Mouse (Mus musculus): Measurements from ENCODE around the gene Tbc1d13. TPM values are rescaled to one million over a fixed set of nuclear protein-coding genes. Genes with fewer than 3 reads are reported as not detected.

Gene Tbc1d13
- total and polyA plus RNA-seq, 3 experiments, result 25.9 to 36.8 (median 32.1) TPM

GRCm38 (mm10) chr2:30124472-30125274 lies 8.9 kb upstream of the Tbc1d13 start, which contains the start of gene Zer1:
Zer1 (minus strand) TSS chr2:30124585.
- H3K4me2 ChIP-seq (ENCODE audit: insufficient read depth, low read depth, poor library complexity, severe bottlenecking), result peak within 1 kb of the TSS; percentile 63
- H3K79me2 ChIP-seq (replicated peaks; ENCODE audit: control insufficient read depth, extremely low read depth, insufficient read depth, poor library complexity, severe bottlenecking), result no peaks in the 10 kb centered on the region
- peak; percentile 90 for DNase-seq (ENCODE audit: extremely low read depth)
- peak within 1 kb of the TSS; percentile 35 for H3K27ac ChIP-seq (ENCODE audit: insufficient read depth, low read depth)
- peak within 1 kb of the TSS; percentile 76 to 94 (median 88) for H3K4me3 ChIP-seq (replicated peaks in 1 of 3; ENCODE audit: low read depth in 2 of 3, low read length in 2 of 3, poor library complexity in 1 of 3)
- in situ Hi-C loops (cut with MboI; ENCODE audit: low pct_ligation_motif_present, low pct_unique_long_range_greater_than_20kb, low sequenced_read_pairs), result loop anchor here (5.0 kb wide), 1 partner anchor 48 kb away; the partner anchor contains the start of gene Endog
- H3K4me1 ChIP-seq (ENCODE audit: control insufficient read depth in 1 of 2, insufficient read depth in 2 of 2), result peaks cover 4 to 34% of the 10 kb centered on the region in 2 experiments
- no peak for TF ChIP-seq CHD1 (IDR thresholded peaks at IDR 0.05; ENCODE audit: low read depth, low read length)
- no peak for TF ChIP-seq UBTF (IDR thresholded peaks at IDR 0.05; ENCODE audit: low read depth, low read length)
- no peak for TF ChIP-seq USF2 (conservative IDR thresholded peaks at IDR 0.05; ENCODE audit: low read depth, low read length)
- no peak for TF ChIP-seq ZC3H11A (IDR thresholded peaks at IDR 0.05; ENCODE audit: low read depth, low read length)
- no peak for TF ChIP-seq E2F4 (IDR thresholded peaks at IDR 0.05; ENCODE audit: insufficient replicate concordance, low read depth, low read length)
- TF ChIP-seq CTCF (conservative IDR thresholded peaks at IDR 0.05 in 1 of 2, IDR thresholded peaks at IDR 0.05 in 1 of 2; ENCODE audit: low read depth in 2 of 2, low read length in 2 of 2), result no peak
- peak; percentile 72; the same call in 1 of the 2 replicates for TF ChIP-seq KAT2A (IDR thresholded peaks at IDR 0.05; ENCODE audit: insufficient replicate concordance, low read length)
- peak; percentile 61 for TF ChIP-seq MEF2A (IDR thresholded peaks at IDR 0.05; ENCODE audit: borderline replicate concordance, low read depth, low read length)
- TF ChIP-seq ETS1 (conservative IDR thresholded peaks at IDR 0.05; ENCODE audit: low read depth, low read length), result peak; percentile 48
- TF ChIP-seq USF1 (IDR thresholded peaks at IDR 0.05; ENCODE audit: low read depth, low read length), result no peak
- no peak for TF ChIP-seq SMC3 (IDR thresholded peaks at IDR 0.05; ENCODE audit: low read depth, low read length)
- peak; percentile 45 for TF ChIP-seq NRF1 (IDR thresholded peaks at IDR 0.05; ENCODE audit: low read depth, low read length)
- TF ChIP-seq MXI1 (IDR thresholded peaks at IDR 0.05; ENCODE audit: low read depth, low read length), result peak; percentile 79
- TF ChIP-seq EP300 (IDR thresholded peaks at IDR 0.05; ENCODE audit: low read length), result no peak
- peak; percentile 47; the same call in 1 of the 2 replicates for TF ChIP-seq POLR2AphosphoS2 (IDR thresholded peaks at IDR 0.05; ENCODE audit: low read depth, low read length)
- TF ChIP-seq ZMIZ1 (IDR thresholded peaks at IDR 0.05; ENCODE audit: low read depth, low read length), result peak; percentile 77
- TF ChIP-seq MYC (IDR thresholded peaks at IDR 0.05; ENCODE audit: low read depth, low read length), result peak; percentile 37; the same call in 1 of the 2 replicates
- TF ChIP-seq TBP (conservative IDR thresholded peaks at IDR 0.05; ENCODE audit: low read depth, low read length), result no peak; the same call in 1 of the 2 replicates
- TF ChIP-seq MAFK (IDR thresholded peaks at IDR 0.05; ENCODE audit: insufficient replicate concordance, low read length), result no peak
- no peak for TF ChIP-seq JUND (conservative IDR thresholded peaks at IDR 0.05; ENCODE audit: low read depth, low read length)
- peak; percentile 46; the same call in 1 of the 2 replicates for TF ChIP-seq IRF4 (IDR thresholded peaks at IDR 0.05; ENCODE audit: low read depth, low read length)
- peak; percentile 74 for TF ChIP-seq BHLHE40 (IDR thresholded peaks at IDR 0.05; ENCODE audit: low read depth, low read length)
- TF ChIP-seq ZKSCAN1 (IDR thresholded peaks at IDR 0.05; ENCODE audit: borderline replicate concordance, low read depth, low read length), result no peak
- peak; percentile 91 for TF ChIP-seq SIN3A (IDR thresholded peaks at IDR 0.05; ENCODE audit: low read length)
- TF ChIP-seq PAX5 (IDR thresholded peaks at IDR 0.05; ENCODE audit: low read length), result no peak
- no peak for TF ChIP-seq RCOR1 (conservative IDR thresholded peaks at IDR 0.05; ENCODE audit: low read depth, low read length)
- peak; percentile 88 for TF ChIP-seq HCFC1 (IDR thresholded peaks at IDR 0.05; ENCODE audit: low read depth, low read length)
- no peak for TF ChIP-seq RAD21 (IDR thresholded peaks at IDR 0.05; ENCODE audit: low read depth, low read length)
- TF ChIP-seq TCF12 (IDR thresholded peaks at IDR 0.05; ENCODE audit: low read depth, low read length), result peak; percentile 90
- no peak for TF ChIP-seq MAX (IDR thresholded peaks at IDR 0.05; ENCODE audit: low read length)
- TF ChIP-seq MAZ (IDR thresholded peaks at IDR 0.05; ENCODE audit: low read depth, low read length), result peak; percentile 74
- TF ChIP-seq NELFE (IDR thresholded peaks at IDR 0.05; ENCODE audit: low read depth, low read length), result peak; percentile 87
- peak; percentile 91 for TF ChIP-seq POLR2A (IDR thresholded peaks at IDR 0.05; ENCODE audit: low read depth, low read length)
- peak; percentile 86 for TF ChIP-seq ELF1 (IDR thresholded peaks at IDR 0.05; ENCODE audit: low read depth, low read length)
- TF ChIP-seq CHD2 (IDR thresholded peaks at IDR 0.05; ENCODE audit: low read length), result peak; percentile 71; the same call in 1 of the 2 replicates
- H3K27me3 ChIP-seq (replicated peaks), result no peaks in the 10 kb centered on the region
- dilution Hi-C loops (cut with MboI; ENCODE audit: extremely low pct_ligation_motif_present, extremely low pct_unique_long_range_greater_than_20kb, low sequenced_read_pairs), result no loop called here
- no peaks in the 10 kb centered on the region for H3K9me3 ChIP-seq (replicated peaks; ENCODE audit: low read length)
- H3K9ac ChIP-seq (ENCODE audit: insufficient read depth, low read depth), result peak within 1 kb of the TSS; percentile 86
- H3K36me3 ChIP-seq (replicated peaks in 1 of 2; ENCODE audit: control insufficient read depth in 1 of 2, insufficient read depth in 1 of 2, low read length in 1 of 2), result peaks cover 0 to 24% of the 10 kb centered on the region in 2 experiments
